Mouse (Mus musculus): ENCODE data around the gene Paqr7.

DNA sequence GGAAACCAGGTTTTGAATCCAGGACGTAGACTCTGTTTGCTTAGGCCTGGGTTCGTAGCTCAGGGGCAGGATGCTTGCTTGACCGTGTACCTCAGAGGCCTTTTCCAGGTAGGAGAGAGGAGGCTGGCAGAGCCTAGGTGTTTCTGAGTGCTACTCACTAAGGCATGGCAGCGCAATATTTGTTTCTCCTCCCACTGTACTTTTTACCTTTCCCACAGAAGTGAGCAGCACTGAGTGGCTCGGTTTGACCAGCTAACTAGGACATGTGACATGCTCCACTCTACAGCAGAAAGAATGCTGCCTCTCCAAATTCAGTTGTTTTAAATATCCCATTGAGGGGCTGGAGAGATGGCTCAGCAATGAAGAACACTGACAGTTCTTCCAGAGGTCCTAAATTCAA lies 8.3 kb upstream of the Paqr7 start:
- no peak for TF ChIP-seq CTCF (IDR thresholded peaks at IDR 0.05; ENCODE audit: borderline replicate concordance, control insufficient read depth, extremely low read depth, insufficient read depth, low read length, poor library complexity)
- no peak for TF ChIP-seq POLR2A (IDR thresholded peaks at IDR 0.05; ENCODE audit: control insufficient read depth, extremely low read depth, insufficient read depth, low read length, poor library complexity)
